9 mouse cellular contexts compared by ENCODE assay signal in genomic region chr15:5236538-5236937, GRCm38 (mm10). TPM values are rescaled to one million over a fixed set of nuclear protein-coding genes. Genes with fewer than 3 reads are reported as not detected.
DNase-seq lines count a peak whose midpoint lies in the region; ATAC-seq and TF ChIP-seq lines count a peak whose summit lies in the region.
"Had no signal": no experiment of that assay in that cellular context is flagged by ENCODE, and none has a peak within 500 bp of the region (broad histone marks: within the 10 kb centered on the region; RNA-seq: fewer than 3 reads in every experiment).

No protein-coding gene starts in this region.

- H3K9ac ChIP-seq in forebrain, embryonic 15.5 days (replicated peaks) = no peak overlapping the region
- no peak overlapping the region for H3K9ac ChIP-seq in hindbrain, embryonic 15.5 days
- H3K9ac ChIP-seq: limb, embryonic 12.5 days had no signal

- no peak overlapping the region for H3K4me3 ChIP-seq in forebrain, embryonic 15.5 days
- no peak overlapping the region for H3K4me3 ChIP-seq in hindbrain, embryonic 15.5 days
- H3K4me3 ChIP-seq in left cerebral cortex, adult 2 months = no peak overlapping the region
- H3K4me3 ChIP-seq: limb, embryonic 12.5 days had no signal

- no peaks in the 10 kb centered on the region for H3K9me3 ChIP-seq in forebrain, embryonic 15.5 days
- H3K9me3 ChIP-seq in hindbrain, embryonic 15.5 days = no peaks in the 10 kb centered on the region
- H3K9me3 ChIP-seq: limb, embryonic 12.5 days had no signal

- DNase-seq in NIH3T3 (ENCODE audit: low read depth) = peak; percentile 92
- peak; percentile 48 for DNase-seq in cerebellum, adult 11 months
- DNase-seq in left cerebral cortex, adult 2 months (ENCODE audit: extremely low spot score in 1 of 2, low spot score in 2 of 2) = peak; percentile 71 to 81
- peak; percentile 81 to 85 for DNase-seq in right cerebral cortex, adult 2 months (ENCODE audit: low spot score in 2 of 2)
- peak; percentile 41 for DNase-seq in urinary bladder, postnatal 10 days (ENCODE audit: low spot score)

- H3K4me2 ChIP-seq in forebrain, embryonic 15.5 days (replicated peaks) = no peak overlapping the region
- H3K4me2 ChIP-seq in hindbrain, embryonic 15.5 days = no peak overlapping the region
- H3K4me2 ChIP-seq: limb, embryonic 12.5 days had no signal

- H3K27ac ChIP-seq in forebrain, embryonic 15.5 days (replicated peaks) = no peak overlapping the region
- no peak overlapping the region for H3K27ac ChIP-seq in hindbrain, embryonic 15.5 days (replicated peaks)
- H3K27ac ChIP-seq in left cerebral cortex, adult 2 months = no peak overlapping the region
- H3K27ac ChIP-seq: limb, embryonic 12.5 days had no signal

- H3K36me3 ChIP-seq in forebrain, embryonic 15.5 days = no peaks in the 10 kb centered on the region
- no peaks in the 10 kb centered on the region for H3K36me3 ChIP-seq in hindbrain, embryonic 15.5 days
- H3K36me3 ChIP-seq: limb, embryonic 12.5 days had no signal

- 15% methylated on average over 6 of the region's 6 CpGs for WGBS in forebrain, embryonic 15.5 days
- WGBS in hindbrain, embryonic 15.5 days = 16% methylated on average over 6 of the region's 6 CpGs

- H3K27me3 ChIP-seq in forebrain, embryonic 15.5 days = peaks cover 6% of the 10 kb centered on the region
- 0 out of 2 replicates have a peak, but pooled peaks cover 11% of the 10 kb centered on the region for H3K27me3 ChIP-seq in hindbrain, embryonic 15.5 days

- intact Hi-C loops in left cerebral cortex, adult 2 months (cut with DNase I) = loop anchor here (1.0 kb wide), 3 partner anchors 679 to 973 kb away; no protein-coding TSS in a partner anchor

- peak; percentile 98 for TF ChIP-seq CTCF in left cerebral cortex, adult 2 months (IDR thresholded peaks at IDR 0.05)

- H3K4me1 ChIP-seq in forebrain, embryonic 15.5 days = no peaks in the 10 kb centered on the region
- 0 out of 2 replicates have a peak, but pooled peaks cover 3% of the 10 kb centered on the region for H3K4me1 ChIP-seq in hindbrain, embryonic 15.5 days (replicated peaks)

- ATAC-seq in forebrain, embryonic 15.5 days (replicated peaks) = peak; percentile 83
- peak; percentile 82; the same call in 1 of the 2 replicates for ATAC-seq in hindbrain, embryonic 15.5 days (ENCODE audit: low FRiP score, low read depth)
- peak; percentile 70 for ATAC-seq in megakaryocyte progenitor cell, adult 5-6 weeks (replicated peaks; ENCODE audit: poor library complexity)

RNA-seq across cellular contexts. Expression of gene Ptger4, which starts 7.4 kb away (rescaled TPM):
- 0.42 and 0.50 TPM in 2 replicates for polyA plus RNA-seq in forebrain, embryonic 15.5 days (2015; fragmentation: Nextera tagmentation; extraction: Ambion mirVana)
- 2.6 and 3.1 TPM in 2 replicates for polyA plus RNA-seq in hindbrain, embryonic 15.5 days (2015; fragmentation: Nextera tagmentation; extraction: Ambion mirVana)
- 1 to 10 TPM; 1.1 to 1.2 TPM for total RNA-seq in left cerebral cortex, adult 2 months (2021)
- total RNA-seq in megakaryocyte progenitor cell, adult 5-6 weeks (2015) = 11.4 and 11.6 TPM in 2 replicates
- 6.0 and 8.4 TPM in 2 replicates for total RNA-seq in megakaryocyte progenitor cell, adult 5-6 weeks (2017)

RNA-seq across cellular contexts. Expression of gene Ttc33, which starts 51.2 kb away (rescaled TPM):
- polyA plus RNA-seq in forebrain, embryonic 15.5 days (2015; fragmentation: Nextera tagmentation; extraction: Ambion mirVana) = 61.4 and 65.4 TPM in 2 replicates
- 50.4 and 53.0 TPM in 2 replicates for polyA plus RNA-seq in hindbrain, embryonic 15.5 days (2015; fragmentation: Nextera tagmentation; extraction: Ambion mirVana)
- total RNA-seq in left cerebral cortex, adult 2 months (2021) = 10 to 100 TPM; 90.7 to 95.1 TPM
- 29.4 and 38.4 TPM in 2 replicates for total RNA-seq in megakaryocyte progenitor cell, adult 5-6 weeks (2015)
- total RNA-seq in megakaryocyte progenitor cell, adult 5-6 weeks (2017) = 43.1 and 54.2 TPM in 2 replicates

Comparison
In these comparisons a context has a peak if more than half of its experiments do, and no peak if none do; other contexts are left out.
1. DNase-seq: peak in every context shown above with its lines; median percentile 92 in NIH3T3; 83 in right cerebral cortex, adult 2 months; 76 in left cerebral cortex, adult 2 months; 48 in cerebellum, adult 11 months; 41 in urinary bladder, postnatal 10 days.